Mouse (Mus musculus) cerebellum, adult 2 months (tissue): ENCODE measurements around the gene Srrm3. TPM values are rescaled to one million over a fixed set of nuclear protein-coding genes. Genes with fewer than 3 reads are reported as not detected.
A peak's percentile ranks its signal among the peaks of the same experiment; 100 is the strongest.

Experiments used
- DNase-seq, 2 experiments: peaks; one replicate each; pipeline ENCODE4 v3.0.0; 2021
- H3K27ac ChIP-seq: fragments of 200-500 bp; 2 replicates; pipeline ENCODE4 v1.5.1; 2012; ENCODE audit warnings: low read length, control low read depth, inconsistent platforms; ENCODE audit not compliant: insufficient read depth
- H3K27me3 ChIP-seq: fragments of 200-500 bp; 2 replicates; pipeline ENCODE4 v1.6.1; 2012; ENCODE audit warnings: inconsistent platforms, mild to moderate bottlenecking, low read length, moderate library complexity; ENCODE audit not compliant: control insufficient read depth, insufficient read depth
- H3K4me1 ChIP-seq: fragments of 200-500 bp; 2 replicates; pipeline ENCODE4 v1.6.1; 2011; ENCODE audit warnings: low read length; ENCODE audit not compliant: control insufficient read depth, insufficient read depth
- H3K4me3 ChIP-seq: fragments of 200-500 bp; replicated peaks from 2 replicates; pipeline ENCODE3; 2011; ENCODE audit warnings: mild to moderate bottlenecking, low read depth, low read length, control low read depth; ENCODE audit not compliant: insufficient read depth
- CTCF ChIP-seq: fragments of 200-500 bp; IDR thresholded peaks from 2 replicates; pipeline ENCODE4 v1.5.1; 2011; ENCODE audit warnings: low read depth, mild to moderate bottlenecking, control low read depth, low read length, moderate library complexity, borderline replicate concordance; ENCODE audit not compliant: insufficient read depth
- POLR2A ChIP-seq: fragments of 200-500 bp; IDR thresholded peaks from 2 replicates; pipeline ENCODE4 v1.6.1; 2011; ENCODE audit warnings: low read length, control low read depth, borderline replicate concordance; ENCODE audit not compliant: insufficient read depth
- WGBS: fragments of 180-500 bp; shearing (Covaris S2); methylation state at CpG from one replicate; pipeline ENCODE4 v1.1.7; 2018; 5-methylcytosine and 5-hydroxymethylcytosine counted together
- polyA plus RNA-seq: library from polyadenylated mRNA; depleted of rRNA; stranded (reverse); fragments of >200 nt; gene quantifications from 2 replicates; pipeline ENCODE4 v1.2.3, GENCODE M21; 2012

The Srrm3 gene
- polyA plus RNA-seq, 1 experiment = 123 TPM

- H3K27ac ChIP-seq = no peak overlapping the region
- no peaks in the 10 kb centered on the region for H3K27me3 ChIP-seq
- 93% methylated on average over 8 of the region's 8 CpGs for WGBS
- no peak for TF ChIP-seq POLR2A
- no peak for TF ChIP-seq CTCF
- no peak for DNase-seq
- H3K4me1 ChIP-seq = peaks cover 36% of the 10 kb centered on the region
- no peak overlapping the region for H3K4me3 ChIP-seq
Measured at GRCm38 (mm10) chr5:135802641-135803040, 4.0 kb upstream of the Srrm3 start.

DNA sequence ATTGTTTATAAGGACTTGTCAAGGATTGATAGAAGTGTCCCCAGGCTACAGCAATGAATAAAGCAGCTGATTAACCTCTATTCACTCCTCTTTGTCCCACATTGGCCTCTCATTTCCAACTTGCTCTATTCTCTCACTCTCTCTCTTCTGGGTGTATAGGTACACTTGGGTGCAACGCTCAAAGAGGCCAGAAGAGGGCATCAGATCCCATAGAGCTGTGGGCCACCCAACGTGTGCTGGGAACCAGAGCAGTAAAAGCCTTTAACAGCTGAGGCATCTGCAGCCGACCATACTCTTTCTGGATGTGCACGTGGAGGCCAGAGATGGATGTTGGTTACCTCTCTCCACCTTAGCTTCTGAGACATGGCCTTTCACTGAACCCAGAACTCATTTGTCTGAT is 3.6 kb upstream of the Srrm3 start:
- 72% methylated on average over 4 of the region's 4 CpGs for WGBS
- Histone ChIP-seq H3K4me1 (peaks cover 36% of the 10 kb centered on the region), H3K27ac (no peak overlapping the region), H3K4me3 (no peak overlapping the region), H3K27me3 (no peaks in the 10 kb centered on the region)
- DNase-seq = no peak
- TF ChIP-seq POLR2A = no peak
- TF ChIP-seq CTCF = peak; percentile 23; the same call in 1 of the 2 replicates

GRCm38 (mm10) chr5:135803676-135804075 is 3.0 kb upstream of the Srrm3 start:
- Histone ChIP-seq H3K4me3 (no peak overlapping the region), H3K27ac (no peak overlapping the region)
- 81% methylated on average over 4 of the region's 4 CpGs for WGBS

GRCm38 (mm10) chr5:135804735-135805134 is 2.0 kb upstream of the Srrm3 start:
- WGBS = 8% methylated on average over 2 of the region's 2 CpGs

More at GRCm38 (mm10) chr5:135803676-135804075, 3.0 kb upstream of the Srrm3 start:
- no peaks in the 10 kb centered on the region for H3K27me3 ChIP-seq
- TF ChIP-seq POLR2A (no peak), CTCF (no peak)
- no peak for DNase-seq
- peaks cover 36% of the 10 kb centered on the region for H3K4me1 ChIP-seq

GRCm38 (mm10) chr5:135807263-135807637 is 560 bp downstream of the Srrm3 start:
- DNase-seq = peak; percentile 57 to 66

More at GRCm38 (mm10) chr5:135804735-135805134, 2.0 kb upstream of the Srrm3 start:
- peaks cover 44% of the 10 kb centered on the region for H3K4me1 ChIP-seq
- peak in 1 of 2 experiments; percentile 31 for DNase-seq
- no peaks in the 10 kb centered on the region for H3K27me3 ChIP-seq
- peak overlapping the region; percentile 46; the same call in 1 of the 2 replicates for H3K27ac ChIP-seq
- H3K4me3 ChIP-seq = no peak overlapping the region
- TF ChIP-seq CTCF (no peak), POLR2A (no peak)

GRCm38 (mm10) chr5:135812991-135813390 is 6.3 kb downstream of the Srrm3 start:
- no peak for TF ChIP-seq POLR2A
- no peak for TF ChIP-seq CTCF
- H3K27me3 ChIP-seq = no peaks in the 10 kb centered on the region
- WGBS = 3% methylated on average over 5 of the region's 5 CpGs
- DNase-seq = peak; percentile 89 to 90
- peak overlapping the region; percentile 78 for H3K27ac ChIP-seq
- H3K4me3 ChIP-seq = peak overlapping the region; percentile 13
- peaks cover 59% of the 10 kb centered on the region for H3K4me1 ChIP-seq

More at GRCm38 (mm10) chr5:135807263-135807637, 560 bp downstream of the Srrm3 start:
- Histone ChIP-seq H3K4me3 (peak overlapping the region; percentile 91), H3K27ac (peak overlapping the region; percentile 81), H3K4me1 (peaks cover 34% of the 10 kb centered on the region), H3K27me3 (no peaks in the 10 kb centered on the region)
- WGBS = 2% methylated on average over 3 of the region's 3 CpGs
- TF ChIP-seq CTCF = no peak
- TF ChIP-seq POLR2A = no peak

- Histone ChIP-seq H3K4me1 (peaks cover 59% of the 10 kb centered on the region), H3K27me3 (no peaks in the 10 kb centered on the region), H3K4me3 (no peak overlapping the region), H3K27ac (peak overlapping the region; percentile 86)
- WGBS = 8% methylated on average over 7 of the region's 7 CpGs
- DNase-seq = peak; percentile 88 to 91
- TF ChIP-seq CTCF (no peak), POLR2A (no peak)
Measured at GRCm38 (mm10) chr5:135818491-135818890, 11.8 kb downstream of the Srrm3 start.

DNA sequence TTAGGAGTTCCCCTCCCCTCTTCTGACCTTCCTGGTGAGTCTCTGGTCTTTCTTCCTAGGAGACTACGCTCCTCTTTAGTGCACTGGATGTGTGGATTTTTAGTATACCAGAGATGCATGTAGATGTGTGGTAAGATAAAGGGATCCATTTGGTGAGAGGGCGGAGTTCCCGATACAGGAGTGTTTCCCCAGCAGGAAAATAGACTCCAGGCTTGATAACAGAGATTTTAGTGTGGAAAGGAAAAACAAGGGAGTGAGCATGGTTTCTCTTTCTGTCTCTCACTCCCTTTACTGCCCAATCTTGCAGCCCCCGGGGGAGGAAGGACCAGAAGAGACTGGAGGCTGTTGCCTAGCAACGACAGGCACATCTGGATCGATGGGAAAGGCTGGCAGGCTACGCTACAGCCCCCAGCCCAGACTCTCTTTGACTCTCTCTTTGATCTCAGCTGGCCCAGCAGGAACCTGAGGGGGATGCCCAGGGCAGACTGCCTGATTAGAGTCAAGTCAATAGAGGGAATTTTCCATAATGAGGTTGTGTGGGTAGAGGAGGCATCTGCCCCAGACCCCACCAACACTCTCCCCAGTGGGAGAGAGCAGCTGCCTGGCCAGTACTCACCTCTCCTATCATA is 15.7 kb downstream of the Srrm3 start:
- WGBS = 34% methylated on average over 7 of the region's 7 CpGs
- Histone ChIP-seq H3K27ac (no peak overlapping the region), H3K4me1 (peaks cover 52% of the 10 kb centered on the region), H3K4me3 (no peak overlapping the region), H3K27me3 (no peaks in the 10 kb centered on the region)
- DNase-seq = peak in 1 of 2 experiments; percentile 22
- TF ChIP-seq CTCF = no peak
- no peak for TF ChIP-seq POLR2A
